Mouse (Mus musculus): ENCODE results near the gene Map3k20. TPM values are rescaled to one million over a fixed set of nuclear protein-coding genes. Genes with fewer than 3 reads are reported as not detected.

Map3k20 gene
- polyA plus RNA-seq, 1 experiment from 2014 or later: 3.8 TPM

GRCm38 (mm10) chr2:72252510-72253505 lies 32.6 kb upstream of the Map3k20 start:
- H3K27me3 ChIP-seq: 0 out of 2 replicates have a peak, but pooled peaks cover 3% of the 10 kb centered on the region
- peaks cover 22% of the 10 kb centered on the region for H3K4me1 ChIP-seq (replicated peaks)
- no peak overlapping the region for H3K4me2 ChIP-seq
- no peaks in the 10 kb centered on the region for H3K9me3 ChIP-seq
- no peak overlapping the region for H3K4me3 ChIP-seq
- WGBS: 53% methylated on average over 18 of the region's 18 CpGs
- H3K9ac ChIP-seq: no peak overlapping the region
- no peaks in the 10 kb centered on the region for H3K36me3 ChIP-seq
- no peak overlapping the region for H3K27ac ChIP-seq
- ATAC-seq (ENCODE audit: low FRiP score): no peak

- no peak for ATAC-seq (ENCODE audit: low FRiP score)
- H3K27me3 ChIP-seq: no peaks in the 10 kb centered on the region
- no peak overlapping the region for H3K9ac ChIP-seq
- H3K4me3 ChIP-seq: no peak overlapping the region
- H3K36me3 ChIP-seq: no peaks in the 10 kb centered on the region
- 70% methylated on average over 4 of the region's 4 CpGs for WGBS
- no peak overlapping the region for H3K27ac ChIP-seq
- no peaks in the 10 kb centered on the region for H3K9me3 ChIP-seq
- H3K4me2 ChIP-seq: no peak overlapping the region
- H3K4me1 ChIP-seq (replicated peaks): peaks cover 22% of the 10 kb centered on the region
These were observed 31.6 kb upstream of the Map3k20 start for GRCm38 (mm10) chr2:72253882-72254281.

- no peak for ATAC-seq (ENCODE audit: low FRiP score)
- Histone ChIP-seq H3K27ac (peak overlapping the region; percentile 35; the same call in 1 of the 2 replicates), H3K9me3 (no peaks in the 10 kb centered on the region), H3K4me2 (peak overlapping the region; percentile 6), H3K4me1 (replicated peaks) (peaks cover 22% of the 10 kb centered on the region), H3K27me3 (no peaks in the 10 kb centered on the region), H3K4me3 (no peak overlapping the region), H3K9ac (no peak overlapping the region), H3K36me3 (no peaks in the 10 kb centered on the region)
- WGBS: 40% methylated on average over 14 of the region's 14 CpGs
These were observed 30.4 kb upstream of the Map3k20 start for GRCm38 (mm10) chr2:72254813-72255582.

- WGBS: 91% methylated on average over 1 of the region's 1 CpGs
These were observed 24.7 kb upstream of the Map3k20 start for GRCm38 (mm10) chr2:72260704-72261103.

GRCm38 (mm10) chr2:72262814-72263480 lies 22.5 kb upstream of the Map3k20 start:
- no peaks in the 10 kb centered on the region for H3K4me1 ChIP-seq (replicated peaks)
- no peak overlapping the region for H3K9ac ChIP-seq
- WGBS: 89% methylated on average over 6 of the region's 6 CpGs
- H3K36me3 ChIP-seq: no peaks in the 10 kb centered on the region
- no peak overlapping the region for H3K4me3 ChIP-seq
- no peak for ATAC-seq (ENCODE audit: low FRiP score)
- no peaks in the 10 kb centered on the region; the same call in 1 of the 2 replicates for H3K9me3 ChIP-seq
- no peak overlapping the region for H3K4me2 ChIP-seq
- H3K27me3 ChIP-seq: no peaks in the 10 kb centered on the region
- H3K27ac ChIP-seq: no peak overlapping the region

More at GRCm38 (mm10) chr2:72260704-72261103, 24.7 kb upstream of the Map3k20 start:
- no peak overlapping the region for H3K27ac ChIP-seq
- no peaks in the 10 kb centered on the region for H3K27me3 ChIP-seq
- no peak overlapping the region for H3K9ac ChIP-seq
- H3K4me3 ChIP-seq: no peak overlapping the region
- peaks cover 6% of the 10 kb centered on the region; the same call in 1 of the 2 replicates for H3K4me1 ChIP-seq (replicated peaks)
- ATAC-seq (ENCODE audit: low FRiP score): no peak
- H3K4me2 ChIP-seq: no peak overlapping the region
- H3K9me3 ChIP-seq: no peaks in the 10 kb centered on the region
- no peaks in the 10 kb centered on the region for H3K36me3 ChIP-seq

- Histone ChIP-seq H3K9me3 (no peaks in the 10 kb centered on the region; the same call in 1 of the 2 replicates), H3K4me1 (replicated peaks) (no peaks in the 10 kb centered on the region), H3K27ac (no peak overlapping the region), H3K4me2 (no peak overlapping the region), H3K27me3 (no peaks in the 10 kb centered on the region), H3K4me3 (no peak overlapping the region), H3K36me3 (no peaks in the 10 kb centered on the region), H3K9ac (no peak overlapping the region)
- 92% methylated on average over 6 of the region's 6 CpGs for WGBS
- no peak for ATAC-seq (ENCODE audit: low FRiP score)
These were observed 18.0 kb upstream of the Map3k20 start for GRCm38 (mm10) chr2:72267390-72267789.

GRCm38 (mm10) chr2:72269651-72270341 lies 15.6 kb upstream of the Map3k20 start:
- H3K4me2 ChIP-seq: no peak overlapping the region
- H3K4me1 ChIP-seq (replicated peaks): no peaks in the 10 kb centered on the region
- no peak overlapping the region for H3K9ac ChIP-seq
- H3K9me3 ChIP-seq: no peaks in the 10 kb centered on the region; the same call in 1 of the 2 replicates
- 82% methylated on average over 4 of the region's 4 CpGs for WGBS
- no peak overlapping the region for H3K4me3 ChIP-seq
- H3K27ac ChIP-seq: no peak overlapping the region
- H3K27me3 ChIP-seq: no peaks in the 10 kb centered on the region
- H3K36me3 ChIP-seq: no peaks in the 10 kb centered on the region
- no peak for ATAC-seq (ENCODE audit: low FRiP score)

- Histone ChIP-seq H3K4me1 (replicated peaks) (no peaks in the 10 kb centered on the region), H3K36me3 (no peaks in the 10 kb centered on the region), H3K4me2 (no peak overlapping the region), H3K27me3 (no peaks in the 10 kb centered on the region), H3K9me3 (no peaks in the 10 kb centered on the region), H3K9ac (no peak overlapping the region), H3K27ac (no peak overlapping the region), H3K4me3 (no peak overlapping the region)
- 79% methylated on average over 4 of the region's 4 CpGs for WGBS
- ATAC-seq (ENCODE audit: low FRiP score): no peak
These were observed 7.1 kb upstream of the Map3k20 start for GRCm38 (mm10) chr2:72278247-72278873.

- Histone ChIP-seq H3K27me3 (peaks cover 11% of the 10 kb centered on the region), H3K27ac (no peak overlapping the region), H3K9ac (no peak overlapping the region), H3K4me2 (no peak overlapping the region), H3K4me3 (no peak overlapping the region), H3K36me3 (no peaks in the 10 kb centered on the region), H3K9me3 (no peaks in the 10 kb centered on the region), H3K4me1 (replicated peaks) (peaks cover 3% of the 10 kb centered on the region; the same call in 1 of the 2 replicates)
- no peak for ATAC-seq (ENCODE audit: low FRiP score)
- WGBS: 91% methylated on average over 5 of the region's 5 CpGs
These were observed 4.9 kb upstream of the Map3k20 start for GRCm38 (mm10) chr2:72280524-72280923.

- Histone ChIP-seq H3K36me3 (no peaks in the 10 kb centered on the region), H3K4me1 (replicated peaks) (peaks cover 10% of the 10 kb centered on the region), H3K27me3 (peaks cover 11% of the 10 kb centered on the region), H3K4me3 (no peak overlapping the region), H3K9ac (no peak overlapping the region), H3K27ac (no peak overlapping the region), H3K4me2 (no peak overlapping the region), H3K9me3 (no peaks in the 10 kb centered on the region)
- WGBS: 93% methylated on average over 14 of the region's 14 CpGs
- no peak for ATAC-seq (ENCODE audit: low FRiP score)
These were observed 3.5 kb upstream of the Map3k20 start for GRCm38 (mm10) chr2:72281971-72282370.

- 84% methylated on average over 4 of the region's 4 CpGs for WGBS
- ATAC-seq (ENCODE audit: low FRiP score): no peak
- H3K27me3 ChIP-seq: peaks cover 11% of the 10 kb centered on the region
These were observed 2.7 kb upstream of the Map3k20 start for GRCm38 (mm10) chr2:72282733-72283132.

More at GRCm38 (mm10) chr2:72282733-72283132, 2.7 kb upstream of the Map3k20 start:
- Histone ChIP-seq H3K4me3 (no peak overlapping the region), H3K9me3 (no peaks in the 10 kb centered on the region), H3K4me2 (no peak overlapping the region), H3K27ac (no peak overlapping the region), H3K36me3 (no peaks in the 10 kb centered on the region), H3K4me1 (replicated peaks) (peaks cover 10% of the 10 kb centered on the region), H3K9ac (no peak overlapping the region)
